Mouse (Mus musculus) hindbrain, embryonic 14.5 days (tissue): ENCODE results near the gene Pdgfd. TPM values are rescaled to one million over a fixed set of nuclear protein-coding genes. Genes with fewer than 3 reads are reported as not detected.

Experiments used
- ATAC-seq: fragments of 200-750 bp; cut with Nextera tagmentation; 2 replicates; pipeline ENCODE4 v1.8.0; 2017; ENCODE audit warnings: moderate number of reproducible peaks, mild to moderate bottlenecking, moderate TSS enrichment, moderate library complexity; ENCODE audit not compliant: low FRiP score
- DNase-seq: peaks from one replicate; pipeline ENCODE4 v3.0.0-alpha.2; 2015; ENCODE audit warnings: low spot score
- H3K27ac ChIP-seq: fragments of 300-500 bp; sonication (generic); 2 replicates; pipeline ENCODE4 v1.5.1; 2014; ENCODE audit warnings: mild to moderate bottlenecking, moderate library complexity
- H3K27me3 ChIP-seq: fragments of 300-500 bp; sonication (generic); 2 replicates; pipeline ENCODE4 v1.6.1; 2014; ENCODE audit warnings: mild to moderate bottlenecking, low read length, mixed read lengths; ENCODE audit not compliant: control insufficient read depth, insufficient read depth
- H3K36me3 ChIP-seq: fragments of 300-500 bp; sonication (generic); replicated peaks from 2 replicates; pipeline ENCODE4 v1.6.1; 2014; ENCODE audit not compliant: control insufficient read depth, insufficient read depth
- H3K4me1 ChIP-seq: fragments of 300-500 bp; sonication (generic); replicated peaks from 2 replicates; pipeline ENCODE4 v1.6.1; 2014; ENCODE audit warnings: antibody characterized with exemption, low read length, mixed read lengths; ENCODE audit not compliant: control insufficient read depth, insufficient read depth
- H3K4me2 ChIP-seq: fragments of 300-500 bp; sonication (generic); replicated peaks from 2 replicates; pipeline ENCODE4 v1.6.1; 2014; ENCODE audit warnings: mild to moderate bottlenecking, moderate library complexity
- H3K4me3 ChIP-seq: fragments of 300-500 bp; sonication (generic); replicated peaks from 2 replicates; pipeline ENCODE4 v1.5.1; 2014; ENCODE audit warnings: mild to moderate bottlenecking, low read length
- H3K9ac ChIP-seq: fragments of 300-500 bp; sonication (generic); 2 replicates; pipeline ENCODE4 v1.6.1; 2014
- H3K9me3 ChIP-seq: fragments of 300-500 bp; sonication (generic); 2 replicates; pipeline ENCODE4 v1.6.1; 2016; ENCODE audit warnings: low read length; ENCODE audit not compliant: control insufficient read depth
- WGBS: fragments of 180-500 bp; shearing (Covaris S2); extraction: QIAGEN DNeasy Blood & Tissue Kit; methylation state at CpG from one replicate; pipeline ENCODE4 v1.1.7; 2014; 5-methylcytosine and 5-hydroxymethylcytosine counted together
- polyA plus RNA-seq: library from polyadenylated mRNA; unstranded; fragments of >200 nt; fragmentation: Nextera tagmentation; extraction: Ambion mirVana; gene quantifications from 2 replicates; pipeline ENCODE4 v1.2.1, GENCODE M21; 2014

Gene Pdgfd
- polyA plus RNA-seq, 1 experiment from 2014 or later, result 4.8 TPM

- no peaks in the 10 kb centered on the region for H3K36me3 ChIP-seq
- no peak overlapping the region for H3K9ac ChIP-seq
- H3K9me3 ChIP-seq, result no peaks in the 10 kb centered on the region
- H3K4me1 ChIP-seq, result no peaks in the 10 kb centered on the region
- H3K4me2 ChIP-seq, result no peak overlapping the region
- ATAC-seq, result peak; percentile 34; the same call in 1 of the 2 replicates
- no peak for DNase-seq
- H3K27ac ChIP-seq, result no peak overlapping the region
- H3K4me3 ChIP-seq, result no peak overlapping the region
- H3K27me3 ChIP-seq, result no peaks in the 10 kb centered on the region
- WGBS, result 3% methylated on average over 2 of the region's 2 CpGs
Measured at GRCm38 (mm10) chr9:6289211-6289696, 120.9 kb downstream of the Pdgfd start.

GRCm38 (mm10) chr9:6298547-6298946 is 130.2 kb downstream of the Pdgfd start:
- ATAC-seq, result no peak

GRCm38 (mm10) chr9:6302050-6302449 is 133.7 kb downstream of the Pdgfd start:
- no peaks in the 10 kb centered on the region for H3K4me1 ChIP-seq
- no peak overlapping the region for H3K4me3 ChIP-seq
- no peak for ATAC-seq
- no peak overlapping the region for H3K4me2 ChIP-seq
- no peak overlapping the region for H3K27ac ChIP-seq
- no peak for DNase-seq
- H3K9ac ChIP-seq, result no peak overlapping the region
- H3K36me3 ChIP-seq, result no peaks in the 10 kb centered on the region
- 74% methylated on average over 3 of the region's 3 CpGs for WGBS
- no peaks in the 10 kb centered on the region for H3K27me3 ChIP-seq
- no peaks in the 10 kb centered on the region for H3K9me3 ChIP-seq

More at GRCm38 (mm10) chr9:6298547-6298946, 130.2 kb downstream of the Pdgfd start:
- H3K36me3 ChIP-seq, result no peaks in the 10 kb centered on the region
- no peaks in the 10 kb centered on the region for H3K9me3 ChIP-seq
- no peaks in the 10 kb centered on the region for H3K4me1 ChIP-seq
- no peak for DNase-seq
- H3K4me3 ChIP-seq, result no peak overlapping the region
- H3K27me3 ChIP-seq, result no peaks in the 10 kb centered on the region
- no peak overlapping the region for H3K9ac ChIP-seq
- no peak overlapping the region for H3K4me2 ChIP-seq
- WGBS, result 71% methylated on average over 2 of the region's 2 CpGs
- no peak overlapping the region for H3K27ac ChIP-seq

- 92% methylated on average over 3 of the region's 3 CpGs for WGBS
- no peak for ATAC-seq
Measured at GRCm38 (mm10) chr9:6304590-6304989, 136.2 kb downstream of the Pdgfd start.

GRCm38 (mm10) chr9:6305847-6306246 is 137.5 kb downstream of the Pdgfd start:
- Histone ChIP-seq H3K27ac (no peak overlapping the region), H3K36me3 (no peaks in the 10 kb centered on the region), H3K4me3 (no peak overlapping the region), H3K27me3 (no peaks in the 10 kb centered on the region), H3K4me1 (no peaks in the 10 kb centered on the region), H3K4me2 (no peak overlapping the region), H3K9ac (no peak overlapping the region), H3K9me3 (no peaks in the 10 kb centered on the region)
- DNase-seq (no peak), ATAC-seq (no peak)
- WGBS, result 95% methylated on average over 3 of the region's 3 CpGs

More at GRCm38 (mm10) chr9:6304590-6304989, 136.2 kb downstream of the Pdgfd start:
- Histone ChIP-seq H3K4me2 (no peak overlapping the region), H3K36me3 (no peaks in the 10 kb centered on the region), H3K9ac (no peak overlapping the region), H3K9me3 (no peaks in the 10 kb centered on the region), H3K27me3 (no peaks in the 10 kb centered on the region), H3K4me3 (no peak overlapping the region), H3K4me1 (no peaks in the 10 kb centered on the region), H3K27ac (no peak overlapping the region)
- DNase-seq, result no peak

GRCm38 (mm10) chr9:6317114-6317513 is 148.7 kb downstream of the Pdgfd start:
- 90% methylated on average over 1 of the region's 1 CpGs for WGBS
- ATAC-seq (no peak), DNase-seq (no peak)
- no peaks in the 10 kb centered on the region for H3K4me1 ChIP-seq
- no peaks in the 10 kb centered on the region for H3K9me3 ChIP-seq
- no peak overlapping the region for H3K9ac ChIP-seq
- H3K4me2 ChIP-seq, result no peak overlapping the region
- no peak overlapping the region for H3K27ac ChIP-seq
- no peaks in the 10 kb centered on the region for H3K36me3 ChIP-seq
- no peak overlapping the region for H3K4me3 ChIP-seq
- no peaks in the 10 kb centered on the region for H3K27me3 ChIP-seq

- Histone ChIP-seq H3K36me3 (no peaks in the 10 kb centered on the region), H3K4me3 (no peak overlapping the region), H3K4me1 (no peaks in the 10 kb centered on the region), H3K9ac (no peak overlapping the region), H3K27me3 (no peaks in the 10 kb centered on the region), H3K4me2 (no peak overlapping the region), H3K9me3 (no peaks in the 10 kb centered on the region), H3K27ac (no peak overlapping the region)
- DNase-seq (no peak), ATAC-seq (no peak)
- 88% methylated on average over 2 of the region's 2 CpGs for WGBS
Measured at GRCm38 (mm10) chr9:6325408-6325807, 157.0 kb downstream of the Pdgfd start.

- ATAC-seq (no peak), DNase-seq (no peak)
- H3K4me2 ChIP-seq, result no peak overlapping the region
- H3K36me3 ChIP-seq, result no peaks in the 10 kb centered on the region
- no peaks in the 10 kb centered on the region for H3K4me1 ChIP-seq
- no peak overlapping the region for H3K9ac ChIP-seq
- no peak overlapping the region for H3K4me3 ChIP-seq
- WGBS, result 68% methylated on average over 1 of the region's 1 CpGs
- H3K27me3 ChIP-seq, result no peaks in the 10 kb centered on the region
- H3K27ac ChIP-seq, result no peak overlapping the region
- H3K9me3 ChIP-seq, result no peaks in the 10 kb centered on the region
Measured at GRCm38 (mm10) chr9:6333499-6333898, 165.1 kb downstream of the Pdgfd start.

- Histone ChIP-seq H3K36me3 (no peaks in the 10 kb centered on the region), H3K9me3 (no peaks in the 10 kb centered on the region), H3K4me3 (no peak overlapping the region), H3K4me1 (no peaks in the 10 kb centered on the region), H3K27ac (no peak overlapping the region), H3K4me2 (no peak overlapping the region), H3K27me3 (no peaks in the 10 kb centered on the region), H3K9ac (no peak overlapping the region)
- WGBS, result 68% methylated on average over 2 of the region's 2 CpGs
- ATAC-seq (no peak), DNase-seq (no peak)
Measured at GRCm38 (mm10) chr9:6336236-6336635, 167.9 kb downstream of the Pdgfd start.

- H3K36me3 ChIP-seq, result no peaks in the 10 kb centered on the region
- 94% methylated on average over 2 of the region's 2 CpGs for WGBS
- H3K27ac ChIP-seq, result no peak overlapping the region
- no peak overlapping the region for H3K4me2 ChIP-seq
- H3K4me3 ChIP-seq, result no peak overlapping the region
- no peaks in the 10 kb centered on the region for H3K9me3 ChIP-seq
- no peak overlapping the region for H3K9ac ChIP-seq
- ATAC-seq, result no peak
- H3K4me1 ChIP-seq, result no peaks in the 10 kb centered on the region
- no peak for DNase-seq
- H3K27me3 ChIP-seq, result no peaks in the 10 kb centered on the region
Measured at GRCm38 (mm10) chr9:6337891-6338290, 169.5 kb downstream of the Pdgfd start.
